Mouse (Mus musculus) CH12.LX (cell line): ENCODE data around the gene Olfr618. TPM values are rescaled to one million over a fixed set of nuclear protein-coding genes. Genes with fewer than 3 reads are reported as not detected.
"Not testable (repeated sequence)": the region's sequence is repeated elsewhere in the genome, so short reads cannot be mapped to it uniquely, and the experiment has no call there.

ENCODE experiments used
- DNase-seq: peaks from one replicate; pipeline ENCODE4 v3.0.0-alpha.2; 2013; ENCODE audit errors: extremely low read depth
- H3K27ac ChIP-seq: 2 replicates; pipeline ENCODE4 v1.5.1; 2012; ENCODE audit warnings: low read depth, mild to moderate bottlenecking, control low read depth, moderate library complexity; ENCODE audit not compliant: insufficient read depth
- H3K27me3 ChIP-seq: replicated peaks from 2 replicates; pipeline ENCODE3; 2012; ENCODE audit warnings: inconsistent platforms
- H3K36me3 ChIP-seq, 2 experiments: replicated peaks in 1 of 2; 2 replicates each; pipeline versions ENCODE3 to v1.6.1; 2012; ENCODE audit warnings: inconsistent platforms in 1 of 2, low read length in 1 of 2, mild to moderate bottlenecking in 1 of 2, mixed read lengths in 1 of 2, moderate library complexity in 1 of 2; ENCODE audit not compliant: control insufficient read depth in 1 of 2, insufficient read depth in 1 of 2
- H3K4me1 ChIP-seq, 2 experiments: 2 replicates each; pipeline ENCODE4 v1.6.1; 2012; ENCODE audit warnings: inconsistent platforms in 1 of 2, moderate library complexity in 1 of 2; ENCODE audit not compliant: insufficient read depth in 2 of 2, control insufficient read depth in 1 of 2
- H3K4me2 ChIP-seq: 2 replicates; pipeline ENCODE4 v1.6.1; 2012; ENCODE audit warnings: low read depth, mild to moderate bottlenecking, control low read depth; ENCODE audit not compliant: poor library complexity, insufficient read depth, severe bottlenecking
- H3K4me3 ChIP-seq, 3 experiments: fragments of 150-350 bp in 1 of 3; sonication (generic) in 1 of 3; replicated peaks in 1 of 3; 2 replicates each; pipeline versions ENCODE3 to v1.5.1; 2011 to 2012; ENCODE audit warnings: low read depth in 2 of 3, low read length in 2 of 3, mild to moderate bottlenecking in 2 of 3, moderate library complexity in 2 of 3, control low read depth in 1 of 3, improper control_type of control experiment in 1 of 3, inconsistent platforms in 1 of 3, mixed read lengths in 1 of 3; ENCODE audit not compliant: poor library complexity in 1 of 3
- H3K79me2 ChIP-seq: replicated peaks from 2 replicates; pipeline ENCODE4 v1.6.1; 2012; ENCODE audit warnings: mild to moderate bottlenecking, moderate library complexity; ENCODE audit not compliant: control insufficient read depth, poor library complexity, insufficient read depth, severe bottlenecking; ENCODE audit errors: extremely low read depth
- H3K9ac ChIP-seq: 2 replicates; pipeline ENCODE4 v1.6.1; 2012; ENCODE audit warnings: low read depth, mild to moderate bottlenecking, control low read depth, moderate library complexity; ENCODE audit not compliant: insufficient read depth
- H3K9me3 ChIP-seq: replicated peaks from 2 replicates; pipeline ENCODE3; 2012; ENCODE audit warnings: low read length, inconsistent platforms, mixed read lengths
- BHLHE40 ChIP-seq: IDR thresholded peaks from 2 replicates; pipeline ENCODE4 v1.6.1; 2011; ENCODE audit warnings: mild to moderate bottlenecking, low read depth, low read length, improper control_type of control experiment
- CHD1 ChIP-seq: IDR thresholded peaks from 2 replicates; pipeline ENCODE4 v1.6.1; 2012; ENCODE audit warnings: low read depth, low read length, improper control_type of control experiment, inconsistent platforms
- CHD2 ChIP-seq: IDR thresholded peaks from 2 replicates; pipeline ENCODE4 v1.6.1; 2011; ENCODE audit warnings: low read length, improper control_type of control experiment
- CTCF ChIP-seq, 2 experiments: IDR thresholded peaks in 1 of 2; conservative IDR thresholded peaks in 1 of 2; 2 replicates each; pipeline ENCODE4 v1.5.1; 2011 to 2012; ENCODE audit warnings: low read depth in 2 of 2, low read length in 2 of 2, improper control_type of control experiment in 1 of 2, inconsistent platforms in 1 of 2, mild to moderate bottlenecking in 1 of 2, moderate library complexity in 1 of 2
- ELF1 ChIP-seq: IDR thresholded peaks from 2 replicates; pipeline ENCODE4 v1.6.1; 2014; ENCODE audit warnings: low read depth, mild to moderate bottlenecking, inconsistent platforms, low read length, improper control_type of control experiment
- ETS1 ChIP-seq: conservative IDR thresholded peaks from 2 replicates; pipeline ENCODE4 v1.6.1; 2012; ENCODE audit warnings: low read depth, mild to moderate bottlenecking, inconsistent platforms, low read length, improper control_type of control experiment, moderate library complexity
- MAFK ChIP-seq: IDR thresholded peaks from 2 replicates; pipeline ENCODE4 v1.6.1; 2011; ENCODE audit warnings: low read length, improper control_type of control experiment; ENCODE audit not compliant: insufficient replicate concordance
- POLR2A ChIP-seq: IDR thresholded peaks from 2 replicates; pipeline ENCODE4 v1.6.1; 2011; ENCODE audit warnings: low read depth, mild to moderate bottlenecking, improper control_type of control experiment, low read length
- POLR2AphosphoS2 ChIP-seq: IDR thresholded peaks from 2 replicates; pipeline ENCODE4 v1.6.1; 2011; ENCODE audit warnings: low read depth, low read length, improper control_type of control experiment
- SMC3 ChIP-seq: IDR thresholded peaks from 2 replicates; pipeline ENCODE4 v1.6.1; 2011; ENCODE audit warnings: low read depth, low read length, improper control_type of control experiment
- TCF12 ChIP-seq: IDR thresholded peaks from 2 replicates; pipeline ENCODE4 v1.6.1; 2014; ENCODE audit warnings: low read depth, mild to moderate bottlenecking, inconsistent platforms, low read length, improper control_type of control experiment
- dilution Hi-C: fragments of 300-500 bp; cut with MboI; formaldehyde crosslinking; loops from 2 replicates; pipeline ENCODE4 v1.14.3; 2020; ENCODE audit warnings: low sequenced_read_pairs; ENCODE audit not compliant: extremely low pct_unique_long_range_greater_than_20kb, extremely low pct_ligation_motif_present
- in situ Hi-C: fragments of 300-500 bp; cut with MboI; formaldehyde crosslinking; loops from 3 replicates; pipeline ENCODE4 v1.14.3; 2019; ENCODE audit warnings: low sequenced_read_pairs, low pct_ligation_motif_present, low pct_unique_long_range_greater_than_20kb, mixed read lengths
- polyA plus RNA-seq: library from polyadenylated mRNA; unstranded; fragments of >175 nt; gene quantifications from 2 replicates; pipeline ENCODE4 v1.2.1, GENCODE M21; 2012; ENCODE audit warnings: low read depth; ENCODE audit not compliant: insufficient read length
- total RNA-seq, 2 experiments: library from RNA; depleted of rRNA; stranded (reverse); fragments of 300-350 nt in 1 of 2; fragments of >200 nt in 1 of 2; gene quantifications; 2 replicates each; pipeline ENCODE4 v1.2.3; 2012 to 2014

Olfr618 gene
- total RNA-seq (2012; rRNA removed) (not detected in 2 replicates), total RNA-seq (2014; rRNA removed) (not detected in 2 replicates), polyA plus RNA-seq (not detected in 2 replicates)

GRCm38 (mm10) chr7:103589803-103590202, at the start of gene Olfr618:
TSS of gene Olfr618 (plus strand) at chr7:103590103.
- no peak within 1 kb of the TSS for H3K4me2 ChIP-seq
- no peaks in the 10 kb centered on the region for H3K79me2 ChIP-seq
- no peaks in the 10 kb centered on the region for H3K4me1 ChIP-seq
- no peak within 1 kb of the TSS for H3K4me3 ChIP-seq
- H3K36me3 ChIP-seq = no peaks in the 10 kb centered on the region
- H3K27me3 ChIP-seq = no peaks in the 10 kb centered on the region
- H3K27ac ChIP-seq = no peak within 1 kb of the TSS
- H3K9me3 ChIP-seq = no peaks in the 10 kb centered on the region
- in situ Hi-C loops = no loop called here
- no peak within 1 kb of the TSS for H3K9ac ChIP-seq
- DNase-seq = no peak
- TF ChIP-seq POLR2A (no peak), MAFK (no peak)
- dilution Hi-C loops = no loop called here

DNA sequence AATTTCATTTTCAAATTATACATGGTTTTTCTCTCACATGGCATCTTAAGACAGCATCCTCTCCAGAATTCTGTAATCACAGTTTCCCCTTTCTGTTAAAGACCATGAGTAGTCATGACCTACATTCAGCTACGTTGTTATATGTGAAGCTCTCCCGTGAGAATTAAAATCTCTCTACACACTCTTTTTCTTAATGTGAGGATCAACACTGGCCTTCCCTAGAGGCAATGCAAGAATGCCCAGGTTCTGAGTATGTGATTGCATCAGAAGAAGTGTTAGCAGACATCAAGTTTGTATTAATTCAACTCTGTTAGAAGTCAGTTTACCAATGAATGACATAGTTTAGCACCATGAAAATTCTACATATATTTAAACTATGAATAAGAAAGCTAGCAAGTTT, 47.3 kb upstream of the Olfr618 start, which contains the start of gene Olfr612:
Gene Olfr612 (minus strand): TSS at position 101 of the 400 bp plus-strand sequence.
- DNase-seq, H3K79me2 ChIP-seq, H3K9ac ChIP-seq, H3K9me3 ChIP-seq, H3K36me3 ChIP-seq, H3K4me1 ChIP-seq, dilution Hi-C loops, H3K27ac ChIP-seq, H3K27me3 ChIP-seq, H3K4me2 ChIP-seq, H3K4me3 ChIP-seq, in situ Hi-C loops: not testable (repeated sequence)

DNA sequence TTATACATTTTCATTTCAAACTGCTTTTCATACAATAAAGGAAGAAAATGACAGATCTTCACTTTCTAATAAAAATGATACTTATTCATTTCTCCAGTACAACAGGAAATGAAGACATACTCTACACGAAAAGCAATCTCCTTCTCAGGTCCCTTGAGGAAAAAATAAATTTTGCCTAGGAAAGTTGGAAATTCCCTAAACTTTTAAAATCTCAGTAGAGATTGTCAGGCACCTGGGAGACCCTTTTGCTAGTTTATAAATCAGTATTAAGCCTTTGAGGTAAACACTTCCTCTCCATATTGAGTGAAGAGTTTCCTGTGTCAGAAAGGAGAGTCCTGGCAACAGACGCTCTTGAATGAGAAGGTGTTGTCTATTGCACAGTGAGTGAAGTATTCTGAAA, 42.1 kb upstream of the Olfr618 start, which contains the start of gene Olfr613:
Gene Olfr613 (plus strand): TSS at position 301 of the 400 bp plus-strand sequence.
- Histone ChIP-seq H3K9me3 (no peaks in the 10 kb centered on the region), H3K79me2 (no peaks in the 10 kb centered on the region), H3K27ac (no peak within 1 kb of the TSS), H3K9ac (no peak within 1 kb of the TSS), H3K36me3 (no peaks in the 10 kb centered on the region), H3K4me3 (no peak within 1 kb of the TSS), H3K27me3 (no peaks in the 10 kb centered on the region), H3K4me1 (no peaks in the 10 kb centered on the region), H3K4me2 (no peak within 1 kb of the TSS)
- no peak for TF ChIP-seq TCF12
- TF ChIP-seq POLR2AphosphoS2 = no peak
- no peak for TF ChIP-seq SMC3
- TF ChIP-seq ELF1 = no peak
- TF ChIP-seq CTCF (conservative IDR thresholded peaks at IDR 0.05 in 1 of 2, IDR thresholded peaks at IDR 0.05 in 1 of 2; ENCODE audit: low read depth in 2 of 2, low read length in 2 of 2) = no peak
- TF ChIP-seq CHD2 = no peak
- TF ChIP-seq BHLHE40 = no peak
- no peak for TF ChIP-seq ETS1
- no peak for TF ChIP-seq CHD1
- dilution Hi-C loops (no loop called here), in situ Hi-C loops (no loop called here)
- DNase-seq = no peak
